Mouse (Mus musculus) mature B cell (primary cell): ENCODE measurements around the gene Slc22a18.

ENCODE experiments used
- in situ Hi-C: fragments of 300-500 bp; cut with MboI; formaldehyde crosslinking; loops from 2 replicates; pipeline ENCODE4 v1.14.3; 2019

Slc22a18 gene

GRCm38 (mm10) chr7:143463865-143464415 lies 9.6 kb upstream of the Slc22a18 start:
- in situ Hi-C loops, result no loop called here

GRCm38 (mm10) chr7:143464811-143465560 lies 8.6 kb upstream of the Slc22a18 start:
- in situ Hi-C loops, result loop anchor here (5.0 kb wide), 1 partner anchor 313 kb away; no protein-coding TSS in a partner anchor

GRCm38 (mm10) chr7:143466099-143466677 lies 7.3 kb upstream of the Slc22a18 start:
- in situ Hi-C loops, result loop anchor here (5.0 kb wide), 1 partner anchor 314 kb away; no protein-coding TSS in a partner anchor

- in situ Hi-C loops, result loop anchor here (5.0 kb wide), 1 partner anchor 315 kb away; no protein-coding TSS in a partner anchor
Observed at GRCm38 (mm10) chr7:143467714-143468113, 5.8 kb upstream of the Slc22a18 start.

- in situ Hi-C loops, result loop anchor here (5.0 kb wide), 1 partner anchor 318 kb away; no protein-coding TSS in a partner anchor
Observed at GRCm38 (mm10) chr7:143469946-143470345, 3.6 kb upstream of the Slc22a18 start.

- in situ Hi-C loops, result no loop called here
Observed at GRCm38 (mm10) chr7:143474811-143475210, 1.3 kb downstream of the Slc22a18 start.

GRCm38 (mm10) chr7:143475876-143476275 lies 2.3 kb downstream of the Slc22a18 start:
- in situ Hi-C loops, result no loop called here

GRCm38 (mm10) chr7:143476702-143477335 lies 3.3 kb downstream of the Slc22a18 start:
- in situ Hi-C loops, result no loop called here

- in situ Hi-C loops, result no loop called here
Observed at GRCm38 (mm10) chr7:143477800-143478199, 4.3 kb downstream of the Slc22a18 start.

- in situ Hi-C loops, result no loop called here
Observed at GRCm38 (mm10) chr7:143480498-143480897, 7.0 kb downstream of the Slc22a18 start.

GRCm38 (mm10) chr7:143481806-143482387 lies 8.4 kb downstream of the Slc22a18 start:
- in situ Hi-C loops, result no loop called here

GRCm38 (mm10) chr7:143482541-143482940 lies 9.0 kb downstream of the Slc22a18 start:
- in situ Hi-C loops, result no loop called here

GRCm38 (mm10) chr7:143489735-143490134 lies 16.2 kb downstream of the Slc22a18 start:
- in situ Hi-C loops, result no loop called here

- in situ Hi-C loops, result no loop called here
Observed at GRCm38 (mm10) chr7:143493616-143494126, 20.1 kb downstream of the Slc22a18 start.

- in situ Hi-C loops, result no loop called here
Observed at GRCm38 (mm10) chr7:143495104-143495961, 21.8 kb downstream of the Slc22a18 start.

- in situ Hi-C loops, result no loop called here
Observed at GRCm38 (mm10) chr7:143498584-143498983, 25.0 kb downstream of the Slc22a18 start.

- in situ Hi-C loops, result no loop called here
Observed at GRCm38 (mm10) chr7:143500912-143501311, 27.4 kb downstream of the Slc22a18 start.

GRCm38 (mm10) chr7:143501643-143502417 lies 28.3 kb downstream of the Slc22a18 start:
- in situ Hi-C loops, result no loop called here

- in situ Hi-C loops, result no loop called here
Observed at GRCm38 (mm10) chr7:143502418-143503200, 29.1 kb downstream of the Slc22a18 start, which contains the start of gene Phlda2. Phlda2 (minus strand) TSS chr7:143503150.
